In genomic region chr14:27428973-27429711, GRCm38 (mm10) we compare ENCODE assay signal across 8 mouse cellular contexts. TPM values are rescaled to one million over a fixed set of nuclear protein-coding genes. Genes with fewer than 3 reads are reported as not detected.
A peak's percentile ranks its signal among the peaks of the same experiment; 100 is the strongest.
DNase-seq lines count a peak whose midpoint lies in the region; ATAC-seq and TF ChIP-seq lines count a peak whose summit lies in the region.

No protein-coding gene starts in this region.

- H3K27ac ChIP-seq in CH12.LX (ENCODE audit: insufficient read depth, low read depth) = peak overlapping the region; percentile 86
- peak overlapping the region; percentile 93 for H3K27ac ChIP-seq in forebrain, embryonic 11.5 days (ENCODE audit: low read depth, low read length)
- peak overlapping the region; percentile 99 for H3K27ac ChIP-seq in heart, postnatal 0 days (ENCODE audit: low read depth)
- peak overlapping the region; percentile 100 for H3K27ac ChIP-seq in neural tube, embryonic 15.5 days (replicated peaks)

- H3K4me2 ChIP-seq in CH12.LX (ENCODE audit: insufficient read depth, low read depth, poor library complexity, severe bottlenecking) = peak overlapping the region; percentile 57; the same call in 1 of the 2 replicates
- H3K4me2 ChIP-seq in forebrain, embryonic 11.5 days (ENCODE audit: low read depth, low read length, severe bottlenecking) = peak overlapping the region; percentile 89
- H3K4me2 ChIP-seq in heart, postnatal 0 days (ENCODE audit: low read depth, low read length) = peak overlapping the region; percentile 80
- peak overlapping the region; percentile 84 for H3K4me2 ChIP-seq in neural tube, embryonic 15.5 days

- TF ChIP-seq RAD21 in CH12.LX (IDR thresholded peaks at IDR 0.05; ENCODE audit: low read depth, low read length) = no peak

- WGBS in forebrain, embryonic 11.5 days = 1% methylated on average over 70 of the region's 78 CpGs
- WGBS in heart, postnatal 0 days = under 1% methylated on average over 61 of the region's 78 CpGs
- WGBS in neural tube, embryonic 15.5 days = under 1% methylated on average over 76 of the region's 78 CpGs

- no peak for TF ChIP-seq CTCF in CH12.LX (conservative IDR thresholded peaks at IDR 0.05 in 1 of 2, IDR thresholded peaks at IDR 0.05 in 1 of 2; ENCODE audit: low read depth in 2 of 2, low read length in 2 of 2)
- no peak; the same call in 1 of the 2 replicates for TF ChIP-seq CTCF in heart, postnatal 0 days (IDR thresholded peaks at IDR 0.05; ENCODE audit: low read depth)

- H3K9ac ChIP-seq in CH12.LX (ENCODE audit: insufficient read depth, low read depth) = peak overlapping the region; percentile 74
- H3K9ac ChIP-seq in forebrain, embryonic 11.5 days (ENCODE audit: low read length) = peak overlapping the region; percentile 93
- peak overlapping the region; percentile 85 for H3K9ac ChIP-seq in heart, postnatal 0 days (replicated peaks; ENCODE audit: low read depth, low read length)
- peak overlapping the region; percentile 91 for H3K9ac ChIP-seq in neural tube, embryonic 15.5 days (replicated peaks)

- H3K36me3 ChIP-seq in CH12.LX (replicated peaks in 1 of 2; ENCODE audit: control insufficient read depth in 1 of 2, insufficient read depth in 1 of 2, low read length in 1 of 2) = peaks cover 1 to 26% of the 10 kb centered on the region in 2 experiments
- H3K36me3 ChIP-seq in forebrain, embryonic 11.5 days (ENCODE audit: control insufficient read depth, insufficient read depth, low read length) = no peaks in the 10 kb centered on the region; the same call in 1 of the 2 replicates
- peaks cover 4% of the 10 kb centered on the region for H3K36me3 ChIP-seq in heart, postnatal 0 days (replicated peaks; ENCODE audit: control insufficient read depth, insufficient read depth, low read length)
- peaks cover 12% of the 10 kb centered on the region for H3K36me3 ChIP-seq in neural tube, embryonic 15.5 days

- peak; percentile 74 for TF ChIP-seq POLR2A in CH12.LX (IDR thresholded peaks at IDR 0.05; ENCODE audit: low read depth, low read length)

- TF ChIP-seq EP300 in CH12.LX (IDR thresholded peaks at IDR 0.05; ENCODE audit: low read length) = no peak
- 0 out of 2 replicates have a peak, but pooled peaks have one; percentile 27 for TF ChIP-seq EP300 in heart, postnatal 0 days (IDR thresholded peaks at IDR 0.05; ENCODE audit: low read depth)

- ATAC-seq in forebrain, embryonic 11.5 days (replicated peaks; ENCODE audit: low FRiP score) = peak; percentile 79
- ATAC-seq in heart, postnatal 0 days (ENCODE audit: insufficient read depth, low read depth) = peak; percentile 79
- peak; percentile 92 for ATAC-seq in neural tube, embryonic 15.5 days (ENCODE audit: low FRiP score)

- peak; percentile 81 for DNase-seq in CH12.LX (ENCODE audit: extremely low read depth)
- peak; percentile 47 for DNase-seq in c-Kit-positive CD71-negative TER-119-negative erythroid progenitor cells, embryonic 14.5 days (ENCODE audit: low read depth)
- DNase-seq in forebrain, embryonic 11.5 days (ENCODE audit: low spot score) = peak; percentile 88
- DNase-seq in heart, postnatal 0 days (ENCODE audit: low spot score) = peak; percentile 84
- DNase-seq in kidney, postnatal 4 days = peak; percentile 82 to 89
- peak; percentile 90 to 92 for DNase-seq in lung, adult 18-20 months
- DNase-seq in testis, postnatal 14 days (ENCODE audit: low spot score) = peak; percentile 89

- H3K4me3 ChIP-seq in CH12.LX (replicated peaks in 1 of 3; ENCODE audit: low read depth in 2 of 3, low read length in 2 of 3, poor library complexity in 1 of 3) = peak overlapping the region; percentile 36 to 95 (median 70)
- peak overlapping the region; percentile 60 for H3K4me3 ChIP-seq in forebrain, embryonic 11.5 days (ENCODE audit: low read depth, low read length)
- H3K4me3 ChIP-seq in heart, postnatal 0 days (ENCODE audit: low read depth, low read length) = peak overlapping the region; percentile 63
- H3K4me3 ChIP-seq in neural tube, embryonic 15.5 days (replicated peaks) = peak overlapping the region; percentile 73

- peaks cover 0 to 9% of the 10 kb centered on the region in 2 experiments; a peak in 2 of 4 replicates for H3K4me1 ChIP-seq in CH12.LX (ENCODE audit: control insufficient read depth in 1 of 2, insufficient read depth in 2 of 2)
- no peaks in the 10 kb centered on the region for H3K4me1 ChIP-seq in forebrain, embryonic 11.5 days (replicated peaks; ENCODE audit: control insufficient read depth, insufficient read depth, low read length)
- peaks cover 5% of the 10 kb centered on the region; the same call in 1 of the 2 replicates for H3K4me1 ChIP-seq in heart, postnatal 0 days (ENCODE audit: control insufficient read depth, insufficient read depth)
- peaks cover 8% of the 10 kb centered on the region for H3K4me1 ChIP-seq in neural tube, embryonic 15.5 days

- in situ Hi-C loops in CH12.LX (cut with MboI; ENCODE audit: low pct_ligation_motif_present, low pct_unique_long_range_greater_than_20kb, low sequenced_read_pairs) = loop anchor here (10.0 kb wide), 1 partner anchor 314 kb away; the partner anchor contains the start of gene Arhgef3

- H3K9me3 ChIP-seq in CH12.LX (replicated peaks; ENCODE audit: low read length) = peaks cover 25% of the 10 kb centered on the region
- H3K9me3 ChIP-seq in forebrain, embryonic 11.5 days (ENCODE audit: control insufficient read depth, low read length) = peaks cover 8% of the 10 kb centered on the region
- peaks cover 8% of the 10 kb centered on the region for H3K9me3 ChIP-seq in heart, postnatal 0 days (replicated peaks; ENCODE audit: control insufficient read depth, low read length)
- 0 out of 2 replicates have a peak, but pooled peaks cover 5% of the 10 kb centered on the region for H3K9me3 ChIP-seq in neural tube, embryonic 15.5 days (replicated peaks)

- H3K79me2 ChIP-seq in CH12.LX (replicated peaks; ENCODE audit: control insufficient read depth, extremely low read depth, insufficient read depth, poor library complexity, severe bottlenecking) = peaks cover 6% of the 10 kb centered on the region

- dilution Hi-C loops in CH12.LX (cut with MboI; ENCODE audit: extremely low pct_ligation_motif_present, extremely low pct_unique_long_range_greater_than_20kb, low sequenced_read_pairs) = no loop called here

- H3K27me3 ChIP-seq in CH12.LX (replicated peaks) = no peaks in the 10 kb centered on the region
- H3K27me3 ChIP-seq in forebrain, embryonic 11.5 days (ENCODE audit: control insufficient read depth, insufficient read depth, low read length) = no peaks in the 10 kb centered on the region; the same call in 1 of the 2 replicates
- H3K27me3 ChIP-seq in heart, postnatal 0 days (ENCODE audit: control insufficient read depth, insufficient read depth, low read length) = no peaks in the 10 kb centered on the region
- H3K27me3 ChIP-seq in neural tube, embryonic 15.5 days (replicated peaks) = no peaks in the 10 kb centered on the region

TF ChIP-seq in CH12.LX, 34 proteins besides CTCF, POLR2A, EP300 and RAD21 (continues in another document):
- TF ChIP-seq UBTF (IDR thresholded peaks at IDR 0.05; ENCODE audit: low read depth, low read length) (peak; percentile 38), HCFC1 (IDR thresholded peaks at IDR 0.05; ENCODE audit: low read depth, low read length) (peak; percentile 10; the same call in 1 of the 2 replicates), ZMIZ1 (IDR thresholded peaks at IDR 0.05; ENCODE audit: low read depth, low read length) (no peak), TBP (conservative IDR thresholded peaks at IDR 0.05; ENCODE audit: low read depth, low read length) (peak; percentile 60; the same call in 1 of the 2 replicates), POLR2AphosphoS2 (IDR thresholded peaks at IDR 0.05; ENCODE audit: low read depth, low read length) (no peak), MAFK (IDR thresholded peaks at IDR 0.05; ENCODE audit: insufficient replicate concordance, low read length) (no peak), BHLHE40 (IDR thresholded peaks at IDR 0.05; ENCODE audit: low read depth, low read length) (no peak), MYC (IDR thresholded peaks at IDR 0.05; ENCODE audit: low read depth, low read length) (0 out of 2 replicates have a peak, but pooled peaks have one; percentile 49), KAT2A (IDR thresholded peaks at IDR 0.05; ENCODE audit: insufficient replicate concordance, low read length) (no peak), JUND (conservative IDR thresholded peaks at IDR 0.05; ENCODE audit: low read depth, low read length) (no peak), MXI1 (IDR thresholded peaks at IDR 0.05; ENCODE audit: low read depth, low read length) (no peak; the same call in 1 of the 2 replicates), ETS1 (conservative IDR thresholded peaks at IDR 0.05; ENCODE audit: low read depth, low read length) (no peak), MEF2A (IDR thresholded peaks at IDR 0.05; ENCODE audit: borderline replicate concordance, low read depth, low read length) (no peak), NRF1 (IDR thresholded peaks at IDR 0.05; ENCODE audit: low read depth, low read length) (peak; percentile 62), TCF12 (IDR thresholded peaks at IDR 0.05; ENCODE audit: low read depth, low read length) (peak; percentile 33; the same call in 1 of the 2 replicates), ZKSCAN1 (IDR thresholded peaks at IDR 0.05; ENCODE audit: borderline replicate concordance, low read depth, low read length) (no peak), NELFE (IDR thresholded peaks at IDR 0.05; ENCODE audit: low read depth, low read length) (peak; percentile 15; the same call in 1 of the 2 replicates), SIN3A (IDR thresholded peaks at IDR 0.05; ENCODE audit: low read length) (peak; percentile 12; the same call in 1 of the 2 replicates), USF2 (conservative IDR thresholded peaks at IDR 0.05; ENCODE audit: low read depth, low read length) (no peak), ZC3H11A (IDR thresholded peaks at IDR 0.05; ENCODE audit: low read depth, low read length) (no peak), ELF1 (IDR thresholded peaks at IDR 0.05; ENCODE audit: low read depth, low read length) (peak; percentile 41), RCOR1 (conservative IDR thresholded peaks at IDR 0.05; ENCODE audit: low read depth, low read length) (no peak), MAZ (IDR thresholded peaks at IDR 0.05; ENCODE audit: low read depth, low read length) (no peak; the same call in 1 of the 2 replicates), CHD1 (IDR thresholded peaks at IDR 0.05; ENCODE audit: low read depth, low read length) (no peak), PAX5 (IDR thresholded peaks at IDR 0.05; ENCODE audit: low read length) (no peak)

RNA-seq across cellular contexts. Expression of gene Fam208a, which starts 0.5 kb away (rescaled TPM):
- total RNA-seq in CH12.LX (2012; rRNA removed) (7.5 and 8.2 TPM in 2 replicates), CH12.LX (2014; rRNA removed) (11.4 and 13.3 TPM in 2 replicates)
- 4.0 and 4.4 TPM in 2 replicates for polyA plus RNA-seq in CH12.LX (2012; ENCODE audit: insufficient read length, low read depth)
- 13.5 and 17.4 TPM in 2 replicates for polyA plus RNA-seq in forebrain, embryonic 11.5 days (2014; fragmentation: Nextera tagmentation; extraction: Ambion mirVana)
- 13.6 and 31.4 TPM in 2 replicates for total RNA-seq in heart, postnatal 0 days (2014; rRNA removed; ENCODE audit: low replicate concordance)
- polyA plus RNA-seq in heart, postnatal 0 days (2015; fragmentation: Nextera tagmentation; extraction: Ambion mirVana) = 5.5 and 5.6 TPM in 2 replicates
- 13.6 and 15.9 TPM in 2 replicates for polyA plus RNA-seq in neural tube, embryonic 15.5 days (2015; fragmentation: Nextera tagmentation; extraction: Ambion mirVana)

Comparison
In these comparisons a context has a peak if more than half of its experiments do, and no peak if none do; other contexts are left out.
1. Peak in every context shown above with its lines: DNase-seq, ATAC-seq, H3K4me3 ChIP-seq and H3K27ac ChIP-seq.